Mouse (Mus musculus): Measurements from ENCODE around the gene Prkg1.

The Prkg1 gene

GRCm38 (mm10) chr19:31764801-31765340 is at the start of gene Prkg1:
Gene Prkg1 (minus strand): TSS chr19:31765033.
- DNase-seq = peak; percentile 71

DNA sequence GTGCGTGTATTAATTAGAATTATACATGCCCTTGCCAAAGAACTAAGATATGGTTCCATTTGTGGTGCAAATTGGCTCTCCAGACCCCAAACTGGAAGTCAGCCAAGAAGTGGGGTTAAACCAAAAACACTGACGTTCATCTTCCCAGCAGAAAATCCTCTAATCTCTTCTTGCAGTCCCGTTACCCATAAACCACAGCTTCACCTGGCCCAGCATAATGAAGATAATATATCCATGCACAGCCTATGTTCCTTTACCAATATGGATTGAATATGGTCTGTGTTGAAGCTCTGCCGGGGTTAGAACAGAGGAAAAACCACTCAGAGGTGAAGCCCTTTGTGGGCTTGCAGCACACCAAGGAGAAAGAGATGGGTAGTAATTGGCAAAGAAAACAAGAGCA is 48.3 kb upstream of the Prkg1 start:
- DNase-seq = no peak

DNA sequence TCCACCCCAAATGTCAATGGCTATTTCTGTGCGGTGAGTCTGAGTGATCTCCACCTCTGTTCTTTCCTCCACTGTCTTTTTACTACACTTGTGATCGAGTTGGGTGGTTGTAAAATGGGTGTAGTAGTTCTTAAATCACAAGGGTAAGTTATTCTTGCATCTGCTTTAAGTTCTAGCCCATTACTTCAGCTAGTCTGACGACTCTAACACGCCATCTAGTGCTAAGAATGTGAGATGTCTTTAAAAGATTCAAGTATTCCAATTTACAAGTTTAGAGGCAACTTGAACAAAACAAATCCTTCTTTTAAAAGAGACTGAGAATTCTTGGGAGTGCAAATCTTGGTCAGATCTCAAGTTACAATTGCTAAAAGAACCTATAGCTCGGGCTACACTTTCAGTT is 46.5 kb upstream of the Prkg1 start:
- peak; percentile 55 for DNase-seq

DNA sequence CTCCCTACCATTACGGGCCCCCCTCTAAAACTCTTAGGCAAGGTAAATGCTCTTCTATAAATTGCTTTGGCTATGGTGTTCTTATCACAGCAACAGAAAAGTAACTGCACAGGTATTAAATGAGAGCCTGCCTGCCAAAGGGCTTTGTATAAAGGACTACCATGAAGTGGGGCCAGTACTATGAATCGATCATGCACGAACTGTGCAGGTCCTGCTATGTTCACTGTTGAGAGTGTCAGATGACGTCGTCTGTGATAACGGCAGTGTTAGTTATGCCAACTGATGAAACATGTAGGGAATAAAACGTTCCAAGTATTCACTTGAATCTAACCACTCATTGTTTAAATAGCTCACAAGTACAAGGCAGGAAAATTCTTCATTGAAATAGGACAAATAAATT is 40.6 kb upstream of the Prkg1 start:
- DNase-seq = no peak

GRCm38 (mm10) chr19:31795485-31796046 is 30.7 kb upstream of the Prkg1 start:
- no peak for DNase-seq

DNA sequence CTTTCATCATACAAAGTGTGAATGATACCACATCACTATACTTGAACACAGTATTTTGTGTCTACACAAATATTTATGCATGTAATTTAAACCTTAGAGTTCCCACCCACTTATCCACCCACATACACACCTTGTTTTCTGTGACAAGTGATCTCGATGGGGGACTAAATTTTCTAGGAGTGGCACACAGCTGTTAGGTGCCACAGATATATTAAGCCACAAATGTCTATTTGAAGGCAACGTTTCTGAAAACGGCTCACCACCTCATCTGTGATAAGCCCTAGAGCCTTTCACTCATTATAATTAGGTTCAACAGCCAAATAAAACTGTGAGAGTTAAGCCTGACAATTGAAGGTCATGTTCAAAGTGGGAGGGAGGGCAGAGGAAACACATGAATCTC is 26.9 kb upstream of the Prkg1 start:
- no peak for DNase-seq

DNA sequence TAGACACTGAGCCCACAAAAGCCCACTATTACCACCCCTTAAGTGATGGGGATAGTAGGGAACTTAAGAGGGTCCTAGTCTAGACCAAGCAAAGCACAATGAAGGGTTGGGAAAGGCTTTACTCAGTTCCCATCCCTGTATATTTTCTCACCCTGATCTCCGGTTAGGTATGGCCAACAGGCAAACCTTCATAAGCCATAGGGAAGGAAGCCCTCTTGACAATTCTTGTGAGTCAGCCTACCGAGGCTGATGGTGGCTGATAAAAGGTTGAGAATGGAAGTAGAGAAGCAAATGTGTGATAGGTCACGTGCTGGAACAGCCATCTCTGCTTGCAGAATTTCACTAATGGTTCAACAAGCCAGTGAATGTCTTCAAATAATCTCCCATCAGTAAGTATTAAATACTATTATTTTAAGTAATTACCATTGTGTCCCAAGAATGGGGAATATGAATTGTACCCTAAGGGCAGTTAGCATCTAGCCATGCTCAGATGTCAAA is 16.7 kb upstream of the Prkg1 start:
- no peak for DNase-seq

- no peak for DNase-seq
Measured at GRCm38 (mm10) chr19:31781077-31781476, 16.2 kb upstream of the Prkg1 start.

GRCm38 (mm10) chr19:31780222-31780621 is 15.4 kb upstream of the Prkg1 start:
- DNase-seq = no peak

GRCm38 (mm10) chr19:31779021-31779420 is 14.2 kb upstream of the Prkg1 start:
- no peak for DNase-seq

GRCm38 (mm10) chr19:31767004-31767403 is 2.2 kb upstream of the Prkg1 start:
- peak; percentile 54 for DNase-seq

GRCm38 (mm10) chr19:31765451-31765850 is 618 bp upstream of the Prkg1 start:
- DNase-seq = peak; percentile 13

DNA sequence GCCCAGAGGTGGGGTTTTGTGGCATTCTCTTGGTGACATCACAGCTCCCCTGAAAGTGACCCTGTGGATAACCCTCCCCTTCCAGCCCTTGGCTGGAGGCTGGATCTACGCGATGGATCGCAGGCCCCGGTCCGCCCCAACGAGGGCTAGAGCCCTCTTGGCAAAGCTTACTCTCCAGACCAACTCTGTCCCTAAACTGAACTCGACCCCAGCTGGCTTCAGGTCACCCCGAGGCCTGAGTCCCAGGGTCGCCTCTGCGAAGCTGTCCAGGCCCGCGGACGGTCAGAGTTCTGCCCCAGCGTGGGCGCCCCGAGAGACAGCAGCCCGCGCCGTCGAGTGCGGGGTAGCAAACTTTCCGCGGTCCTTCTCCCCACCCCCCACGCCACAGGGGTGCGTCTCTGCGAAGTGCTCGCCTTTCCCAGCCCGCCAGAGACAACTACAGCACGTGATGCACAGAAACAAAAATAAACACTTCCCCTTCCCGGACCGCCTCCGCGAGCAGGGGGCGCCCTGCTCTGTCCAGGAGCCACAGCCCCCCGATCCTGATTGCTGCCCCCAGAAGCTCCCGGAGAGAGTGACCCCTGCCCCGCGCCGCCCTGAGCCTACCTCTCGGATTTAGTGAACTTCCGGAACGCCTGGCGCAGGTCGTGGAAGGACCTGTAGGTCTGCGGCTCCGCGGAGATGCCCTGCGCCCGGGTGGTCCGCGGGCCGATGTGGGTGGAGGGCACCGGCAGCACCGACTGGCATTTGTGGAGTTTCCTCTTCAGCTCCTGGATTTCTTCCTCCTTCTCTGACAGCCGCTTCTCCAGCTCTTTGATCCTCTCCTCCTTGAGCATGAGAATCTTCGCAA is 657 bp downstream of the Prkg1 start:
- DNase-seq = peak; percentile 62

DNA sequence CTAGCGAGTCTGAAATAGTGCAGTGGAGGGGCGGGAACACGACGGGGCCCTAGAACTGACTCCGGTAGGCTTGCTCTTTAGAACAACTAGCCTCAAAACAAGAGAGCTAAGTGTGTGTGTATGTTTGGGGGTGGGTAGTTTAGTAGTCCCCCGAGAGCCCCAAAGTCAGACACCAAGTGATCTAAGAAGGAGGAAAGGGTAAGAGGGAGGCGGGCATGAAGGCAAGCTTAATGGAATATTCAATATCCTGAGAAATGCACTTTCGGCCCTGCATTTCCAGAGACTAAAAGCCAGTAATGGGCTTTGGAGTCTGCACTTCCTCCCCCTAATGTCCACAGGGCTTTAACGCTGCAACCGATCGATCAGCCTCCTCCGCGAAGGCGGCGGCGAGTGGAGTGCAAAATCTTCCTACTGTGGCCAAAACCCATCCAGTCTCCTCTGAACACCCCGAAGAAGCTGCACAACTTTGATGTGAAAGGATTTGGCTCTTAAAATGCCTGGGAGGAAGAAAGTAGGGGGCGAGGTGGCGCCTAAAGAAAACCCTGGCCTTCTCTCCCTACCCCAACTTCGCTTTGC is 1.5 kb downstream of the Prkg1 start:
- peak; percentile 49 for DNase-seq

DNA sequence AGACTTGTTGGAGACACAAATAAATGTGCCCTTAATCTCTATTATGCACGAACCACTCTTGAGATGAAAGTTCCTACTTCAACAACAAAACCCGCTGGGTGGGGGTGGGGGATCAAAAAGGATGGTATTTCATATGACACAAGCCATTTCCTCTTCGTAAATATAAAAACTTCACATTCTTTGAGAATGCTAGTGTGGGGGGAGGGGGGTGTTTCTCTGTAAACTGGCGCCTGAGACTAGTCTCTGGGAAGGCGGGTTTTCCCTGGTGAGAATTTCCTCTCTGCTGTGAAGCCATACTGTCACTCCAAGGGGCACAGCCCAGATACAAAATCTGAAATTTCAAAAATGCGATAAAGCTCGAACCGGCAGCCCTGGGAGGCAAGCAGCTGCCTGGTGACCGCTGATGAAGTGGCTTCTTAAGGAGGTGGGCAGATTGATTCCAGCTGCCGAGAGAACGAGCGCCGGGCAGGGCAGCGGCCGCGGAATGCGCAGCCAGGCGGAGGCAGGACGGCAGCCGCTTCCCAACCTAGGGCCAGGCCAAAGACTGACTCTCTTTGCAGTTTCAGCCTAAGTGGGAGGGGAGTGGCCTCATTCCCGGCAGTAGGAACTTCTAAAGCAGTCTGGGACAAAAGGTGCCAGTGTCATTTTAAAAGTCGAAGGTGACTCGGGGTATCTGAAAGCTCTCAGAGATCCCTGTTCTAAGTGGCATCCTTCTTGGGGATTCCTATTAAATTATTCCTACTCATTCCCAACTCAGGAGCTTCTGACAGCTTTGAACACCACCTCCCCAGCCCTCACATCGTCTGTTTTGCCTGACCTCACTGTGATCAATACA is 2.2 kb downstream of the Prkg1 start:
- DNase-seq = peak; percentile 85

DNA sequence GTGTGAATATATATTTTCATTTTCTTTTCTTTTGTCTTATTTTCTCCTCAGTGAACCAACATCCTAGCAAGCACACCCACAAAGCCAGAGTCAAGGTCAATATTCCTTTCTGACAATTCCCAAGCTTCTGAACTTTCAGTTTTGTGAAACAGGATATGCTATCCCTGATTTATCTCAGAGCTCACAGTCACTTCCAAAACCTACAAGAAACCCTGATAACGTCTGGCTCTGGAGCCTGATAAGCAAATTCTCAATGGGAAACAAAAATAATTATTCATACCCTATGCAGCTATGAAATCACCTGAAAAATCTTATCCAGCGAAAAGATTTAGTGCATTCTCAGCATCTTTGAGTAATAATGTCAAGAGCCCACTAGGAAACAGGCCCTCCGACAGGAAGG is 5.0 kb downstream of the Prkg1 start:
- DNase-seq = no peak

GRCm38 (mm10) chr19:31755929-31756792 is 8.7 kb downstream of the Prkg1 start:
- DNase-seq = peak; percentile 79

GRCm38 (mm10) chr19:31754642-31755287 is 10.1 kb downstream of the Prkg1 start:
- DNase-seq = no peak

DNA sequence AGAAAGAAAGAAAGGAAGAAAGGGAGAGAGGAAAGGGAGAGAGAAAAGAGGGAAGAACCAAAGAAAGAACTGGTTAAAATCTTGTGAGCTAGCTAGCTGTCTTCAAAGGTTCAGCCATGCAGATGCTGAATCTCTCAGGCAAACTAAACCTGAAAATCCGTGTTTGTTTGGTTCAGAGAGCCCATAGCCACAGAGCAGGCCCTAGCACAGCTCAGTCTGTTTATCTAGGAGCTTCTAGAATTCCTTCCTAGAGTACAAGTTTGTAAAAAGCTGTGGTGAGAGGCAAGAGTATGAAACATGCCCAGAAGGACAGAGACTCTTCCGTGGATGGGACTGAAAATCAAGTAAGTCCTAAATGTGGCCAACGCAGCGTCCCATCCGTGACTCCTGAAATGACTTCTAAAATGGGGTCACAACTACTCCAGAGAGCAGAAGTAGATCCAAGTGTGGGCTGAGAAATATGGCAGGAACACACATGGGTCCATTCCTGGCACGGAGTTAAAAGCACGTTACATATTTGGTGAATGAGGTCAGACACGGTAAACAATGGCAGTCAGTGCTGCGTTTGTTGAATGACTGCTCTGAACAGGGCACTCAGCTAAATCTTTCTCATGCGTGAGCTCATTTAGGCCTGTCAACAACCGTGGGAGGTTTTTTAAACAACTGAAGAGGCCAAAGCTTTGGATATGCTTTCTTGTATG is 13.7 kb downstream of the Prkg1 start:
- peak; percentile 14 for DNase-seq

- peak; percentile 72 for DNase-seq
Measured at GRCm38 (mm10) chr19:31746635-31747034, 18.2 kb downstream of the Prkg1 start.
